Mouse (Mus musculus): ENCODE measurements around the gene Agap1. TPM values are rescaled to one million over a fixed set of nuclear protein-coding genes. Genes with fewer than 3 reads are reported as not detected.

The Agap1 gene
- total and polyA plus RNA-seq, 3 experiments, result 0.01 TPM; not detected in 2

DNA sequence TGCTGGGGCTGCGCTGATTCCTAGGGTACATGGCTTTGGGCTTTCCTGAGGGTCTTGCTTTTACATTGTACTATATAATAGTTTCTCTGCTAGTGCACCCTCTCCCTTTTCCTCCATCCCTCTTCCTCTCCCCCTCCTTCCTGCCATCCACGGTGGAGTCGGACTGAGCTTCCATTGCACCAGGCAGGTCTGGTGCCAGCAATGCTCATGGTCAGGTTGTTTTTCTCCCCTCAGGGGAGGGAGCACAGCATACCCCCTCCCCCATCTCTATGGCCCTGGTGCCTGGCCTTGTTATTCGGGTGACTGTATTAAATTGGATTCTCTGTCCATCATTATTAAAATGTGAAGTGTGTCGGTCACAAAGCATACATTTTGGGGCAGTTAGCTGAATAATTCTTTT is 259.1 kb downstream of the Agap1 start:
- no peak overlapping the region for H3K4me3 ChIP-seq (ENCODE audit: control insufficient read depth in 1 of 2, insufficient read depth in 1 of 2, low read depth in 2 of 2, low read length in 2 of 2)
- no peak overlapping the region for H3K27ac ChIP-seq (ENCODE audit: control insufficient read depth, low read depth, low read length)
- TF ChIP-seq TBP (IDR thresholded peaks at IDR 0.05; ENCODE audit: low read depth, low read length) (no peak), SIN3A (IDR thresholded peaks at IDR 0.05; ENCODE audit: low read length) (no peak), ZC3H11A (IDR thresholded peaks at IDR 0.05; ENCODE audit: low read depth, low read length) (no peak), CHD2 (IDR thresholded peaks at IDR 0.05; ENCODE audit: low read length) (no peak), TAL1 (IDR thresholded peaks at IDR 0.05; ENCODE audit: low read length) (no peak), POLR2A (IDR thresholded peaks at IDR 0.05; ENCODE audit: control insufficient read depth in 1 of 2, insufficient read depth in 1 of 2, low read depth in 1 of 2, low read length in 2 of 2, poor library complexity in 1 of 2) (no peak), EP300 (IDR thresholded peaks at IDR 0.05; ENCODE audit: low read depth in 1 of 2, low read length in 2 of 2) (no peak)
- H3K9me3 ChIP-seq (replicated peaks; ENCODE audit: insufficient read depth, low read length), result no peaks in the 10 kb centered on the region
- no peaks in the 10 kb centered on the region for H3K79me2 ChIP-seq (ENCODE audit: control insufficient read depth, insufficient read depth, low read length, poor library complexity)
- H3K27me3 ChIP-seq (ENCODE audit: control insufficient read depth in 1 of 2, insufficient read depth in 2 of 2, low read length in 2 of 2), result no peaks in the 10 kb centered on the region
- DNase-seq (ENCODE audit: low read depth, low spot score), result no peak
- no peaks in the 10 kb centered on the region for H3K4me1 ChIP-seq (ENCODE audit: control insufficient read depth in 1 of 2, insufficient read depth in 2 of 2, low read length in 2 of 2)
- no peak overlapping the region for H3K9ac ChIP-seq (ENCODE audit: control insufficient read depth, low read depth, low read length, poor library complexity, severe bottlenecking)
- no peaks in the 10 kb centered on the region for H3K36me3 ChIP-seq (ENCODE audit: control insufficient read depth in 1 of 2, insufficient read depth in 2 of 2, low read length in 2 of 2)

DNA sequence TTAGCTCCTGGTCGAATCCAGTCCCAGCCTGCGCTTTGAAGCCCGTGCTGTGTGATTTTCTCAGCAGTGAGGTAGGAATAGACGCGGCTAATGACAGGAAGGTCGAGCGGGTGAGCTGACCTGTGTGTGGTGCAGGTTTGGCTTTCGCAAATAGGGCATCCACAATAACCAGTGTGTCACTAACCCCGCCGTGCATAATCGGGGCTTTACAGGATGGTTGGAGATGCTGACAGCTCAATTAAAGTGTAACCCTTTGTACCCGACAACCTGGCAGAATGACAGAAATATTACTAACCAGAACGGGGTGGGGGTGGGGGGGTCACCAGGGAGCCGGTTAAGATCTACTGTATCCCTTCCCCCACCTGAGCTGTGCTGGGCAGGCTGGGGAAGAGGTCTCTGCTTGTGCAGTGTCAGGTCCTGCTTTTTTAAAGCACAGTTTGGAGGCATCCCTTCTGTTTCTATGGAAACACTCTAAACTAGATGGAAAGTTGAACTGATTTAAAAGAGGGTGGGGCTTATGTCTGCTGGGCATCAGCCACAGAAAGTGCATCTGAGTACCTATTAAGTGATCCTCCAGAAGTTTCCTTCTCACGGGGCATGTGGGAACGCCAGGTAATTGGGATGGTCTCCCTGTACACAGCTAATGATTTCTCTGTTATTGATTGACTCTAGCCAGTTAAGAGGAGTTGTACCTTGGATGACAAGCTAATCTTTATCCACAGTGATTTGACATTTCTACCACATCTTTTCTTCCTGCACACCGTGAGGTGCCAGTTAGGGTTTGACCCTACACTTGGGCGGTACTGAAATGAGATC is 259.8 kb downstream of the Agap1 start:
- no peak for DNase-seq (ENCODE audit: low read depth, low spot score)
- H3K27ac ChIP-seq (ENCODE audit: control insufficient read depth, low read depth, low read length), result no peak overlapping the region
- H3K9me3 ChIP-seq (replicated peaks; ENCODE audit: insufficient read depth, low read length), result no peaks in the 10 kb centered on the region

DNA sequence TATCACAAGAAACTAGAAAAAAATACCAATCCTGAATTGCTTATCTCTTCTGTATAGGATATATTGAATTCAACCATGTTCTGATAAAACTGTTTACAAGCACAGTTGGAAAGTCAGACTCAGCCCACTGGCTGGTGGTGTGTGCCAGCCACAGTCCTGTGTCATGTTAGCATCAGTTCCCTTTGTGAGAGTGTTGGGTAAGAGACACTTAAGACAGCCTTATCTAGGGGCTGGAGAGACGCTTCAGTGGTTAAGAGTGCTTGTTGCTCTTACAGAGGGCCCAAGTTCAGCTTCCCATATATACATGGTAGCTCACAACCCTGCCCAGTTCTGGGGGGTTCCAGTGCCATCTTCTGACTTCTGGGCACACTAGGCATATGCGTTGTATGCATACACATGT is 261.6 kb downstream of the Agap1 start:
- TF ChIP-seq TAL1 (IDR thresholded peaks at IDR 0.05; ENCODE audit: low read length) (no peak), USF1 (IDR thresholded peaks at IDR 0.05; ENCODE audit: low read depth, low read length) (no peak), GATA1 (IDR thresholded peaks at IDR 0.05; ENCODE audit: low read depth, low read length) (no peak), ZNF384 (IDR thresholded peaks at IDR 0.05; ENCODE audit: low read depth, low read length) (no peak), CTCF (IDR thresholded peaks at IDR 0.05 in 2 of 3, conservative IDR thresholded peaks at IDR 0.05 in 1 of 3; ENCODE audit: control insufficient read depth in 1 of 3, insufficient read depth in 1 of 3, low read depth in 2 of 3, low read length in 3 of 3, poor library complexity in 1 of 3, severe bottlenecking in 1 of 3) (no peak), MXI1 (IDR thresholded peaks at IDR 0.05; ENCODE audit: low read depth, low read length) (no peak), SIN3A (IDR thresholded peaks at IDR 0.05; ENCODE audit: low read length) (no peak), MAX (IDR thresholded peaks at IDR 0.05; ENCODE audit: low read length) (no peak), E2F4 (IDR thresholded peaks at IDR 0.05; ENCODE audit: borderline replicate concordance, low read depth, low read length) (no peak)
- no peak overlapping the region for H3K4me3 ChIP-seq (ENCODE audit: control insufficient read depth in 1 of 2, insufficient read depth in 1 of 2, low read depth in 2 of 2, low read length in 2 of 2)
- DNase-seq (ENCODE audit: low read depth, low spot score), result no peak
- no peaks in the 10 kb centered on the region for H3K9me3 ChIP-seq (replicated peaks; ENCODE audit: insufficient read depth, low read length)
- H3K9ac ChIP-seq (ENCODE audit: control insufficient read depth, low read depth, low read length, poor library complexity, severe bottlenecking), result no peak overlapping the region
- H3K27ac ChIP-seq (ENCODE audit: control insufficient read depth, low read depth, low read length), result no peak overlapping the region
- H3K79me2 ChIP-seq (ENCODE audit: control insufficient read depth, insufficient read depth, low read length, poor library complexity), result no peaks in the 10 kb centered on the region
- no peaks in the 10 kb centered on the region for H3K4me1 ChIP-seq (ENCODE audit: control insufficient read depth in 1 of 2, insufficient read depth in 2 of 2, low read length in 2 of 2)
- no peaks in the 10 kb centered on the region for H3K27me3 ChIP-seq (ENCODE audit: control insufficient read depth in 1 of 2, insufficient read depth in 2 of 2, low read length in 2 of 2)
- H3K36me3 ChIP-seq (ENCODE audit: control insufficient read depth in 1 of 2, insufficient read depth in 2 of 2, low read length in 2 of 2), result no peaks in the 10 kb centered on the region

More for the DNA sequence above, 259.8 kb downstream of the Agap1 start:
- Histone ChIP-seq H3K79me2 (ENCODE audit: control insufficient read depth, insufficient read depth, low read length, poor library complexity) (no peaks in the 10 kb centered on the region), H3K4me3 (ENCODE audit: control insufficient read depth in 1 of 2, insufficient read depth in 1 of 2, low read depth in 2 of 2, low read length in 2 of 2) (no peak overlapping the region), H3K9ac (ENCODE audit: control insufficient read depth, low read depth, low read length, poor library complexity, severe bottlenecking) (no peak overlapping the region), H3K27me3 (ENCODE audit: control insufficient read depth in 1 of 2, insufficient read depth in 2 of 2, low read length in 2 of 2) (no peaks in the 10 kb centered on the region), H3K36me3 (ENCODE audit: control insufficient read depth in 1 of 2, insufficient read depth in 2 of 2, low read length in 2 of 2) (no peaks in the 10 kb centered on the region), H3K4me1 (ENCODE audit: control insufficient read depth in 1 of 2, insufficient read depth in 2 of 2, low read length in 2 of 2) (no peaks in the 10 kb centered on the region)
- TF ChIP-seq USF2 (IDR thresholded peaks at IDR 0.05; ENCODE audit: borderline replicate concordance in 1 of 2, insufficient read depth in 1 of 2, low read depth in 1 of 2, low read length in 2 of 2) (no peak), POLR2A (IDR thresholded peaks at IDR 0.05; ENCODE audit: control insufficient read depth in 1 of 2, insufficient read depth in 1 of 2, low read depth in 1 of 2, low read length in 2 of 2, poor library complexity in 1 of 2) (no peak), GABPA (IDR thresholded peaks at IDR 0.05; ENCODE audit: low read depth, low read length) (no peak), KAT2A (conservative IDR thresholded peaks at IDR 0.05; ENCODE audit: low read depth, low read length) (no peak), ZNF384 (IDR thresholded peaks at IDR 0.05; ENCODE audit: low read depth, low read length) (no peak), ZC3H11A (IDR thresholded peaks at IDR 0.05; ENCODE audit: low read depth, low read length) (no peak), ELF1 (IDR thresholded peaks at IDR 0.05; ENCODE audit: low read depth, low read length) (no peak), SIN3A (IDR thresholded peaks at IDR 0.05; ENCODE audit: low read length) (no peak)

All from MEL (cell line).